Mouse (Mus musculus): ENCODE measurements around the gene 2010111I01Rik.

GRCm38 (mm10) chr13:63317681-63318104, 353.0 kb downstream of the 2010111I01Rik start:
- no peak for TF ChIP-seq POLR2A (IDR thresholded peaks at IDR 0.05; ENCODE audit: low read depth, low read length)
- TF ChIP-seq CTCF (IDR thresholded peaks at IDR 0.05; ENCODE audit: extremely low read depth, insufficient read depth, insufficient read length, insufficient replicate concordance): no peak
